Mouse (Mus musculus): ENCODE data around the gene Nup85.

GRCm38 (mm10) chr11:115543571-115543970, 20.7 kb upstream of the Nup85 start:
- TF ChIP-seq CTCF (IDR thresholded peaks at IDR 0.05; ENCODE audit: borderline replicate concordance, insufficient read depth, low read depth, low read length) (no peak), POLR2A (IDR thresholded peaks at IDR 0.05; ENCODE audit: borderline replicate concordance, insufficient read depth, low read length) (no peak)

All from cerebellum, adult 2 months (tissue).